Mouse (Mus musculus) CH12.LX (cell line): ENCODE data around the gene Ralgps2.
A peak's percentile ranks its signal among the peaks of the same experiment; 100 is the strongest.

Source experiments
- CTCF ChIP-seq, 2 experiments: IDR thresholded peaks in 1 of 2; conservative IDR thresholded peaks in 1 of 2; 2 replicates each; pipeline ENCODE4 v1.5.1; 2011 to 2012; ENCODE audit warnings: low read depth in 2 of 2, low read length in 2 of 2, improper control_type of control experiment in 1 of 2, inconsistent platforms in 1 of 2, mild to moderate bottlenecking in 1 of 2, moderate library complexity in 1 of 2
- GABPA ChIP-seq: IDR thresholded peaks from 2 replicates; pipeline ENCODE4 v1.6.1; 2012; ENCODE audit warnings: low read depth, low read length, improper control_type of control experiment, inconsistent platforms; ENCODE audit not compliant: insufficient replicate concordance
- JUND ChIP-seq: conservative IDR thresholded peaks from 2 replicates; pipeline ENCODE4 v1.6.1; 2011; ENCODE audit warnings: low read depth, low read length, improper control_type of control experiment
- MEF2A ChIP-seq: IDR thresholded peaks from 2 replicates; pipeline ENCODE4 v1.6.1; 2014; ENCODE audit warnings: low read depth, mild to moderate bottlenecking, inconsistent platforms, low read length, improper control_type of control experiment, borderline replicate concordance
- PAX5 ChIP-seq: IDR thresholded peaks from 2 replicates; pipeline ENCODE4 v1.6.1; 2012; ENCODE audit warnings: low read length, inconsistent platforms, mixed read lengths
- POLR2A ChIP-seq: IDR thresholded peaks from 2 replicates; pipeline ENCODE4 v1.6.1; 2011; ENCODE audit warnings: low read depth, mild to moderate bottlenecking, improper control_type of control experiment, low read length
- POLR2AphosphoS2 ChIP-seq: IDR thresholded peaks from 2 replicates; pipeline ENCODE4 v1.6.1; 2011; ENCODE audit warnings: low read depth, low read length, improper control_type of control experiment
- RAD21 ChIP-seq: IDR thresholded peaks from 2 replicates; pipeline ENCODE4 v1.6.1; 2011; ENCODE audit warnings: low read depth, mild to moderate bottlenecking, low read length, improper control_type of control experiment, moderate library complexity
- SIN3A ChIP-seq: IDR thresholded peaks from 2 replicates; pipeline ENCODE4 v1.6.1; 2012; ENCODE audit warnings: low read length, improper control_type of control experiment, inconsistent platforms
- SMC3 ChIP-seq: IDR thresholded peaks from 2 replicates; pipeline ENCODE4 v1.6.1; 2011; ENCODE audit warnings: low read depth, low read length, improper control_type of control experiment
- TCF12 ChIP-seq: IDR thresholded peaks from 2 replicates; pipeline ENCODE4 v1.6.1; 2014; ENCODE audit warnings: low read depth, mild to moderate bottlenecking, inconsistent platforms, low read length, improper control_type of control experiment
- UBTF ChIP-seq: IDR thresholded peaks from 2 replicates; pipeline ENCODE4 v1.6.1; 2012; ENCODE audit warnings: low read depth, mild to moderate bottlenecking, inconsistent platforms, low read length, improper control_type of control experiment, moderate library complexity
- ZNF384 ChIP-seq: IDR thresholded peaks from 2 replicates; pipeline ENCODE4 v1.6.1; 2012; ENCODE audit warnings: low read depth, low read length, improper control_type of control experiment, inconsistent platforms

- TF ChIP-seq GABPA, result no peak
- no peak for TF ChIP-seq PAX5
- TF ChIP-seq MEF2A, result no peak
- TF ChIP-seq POLR2A, result no peak; the same call in 1 of the 2 replicates
- TF ChIP-seq POLR2AphosphoS2, result no peak; the same call in 1 of the 2 replicates
- TF ChIP-seq TCF12, result no peak
- TF ChIP-seq CTCF (conservative IDR thresholded peaks at IDR 0.05 in 1 of 2, IDR thresholded peaks at IDR 0.05 in 1 of 2; ENCODE audit: low read depth in 2 of 2, low read length in 2 of 2), result peak in 1 of 2 experiments; percentile 24; a peak in 1 of 4 replicates
- no peak for TF ChIP-seq UBTF
- no peak; the same call in 1 of the 2 replicates for TF ChIP-seq RAD21
- TF ChIP-seq JUND, result no peak
- no peak for TF ChIP-seq ZNF384
- TF ChIP-seq SMC3, result peak; percentile 31
- TF ChIP-seq SIN3A, result no peak
These were observed 8.1 kb downstream of the Ralgps2 start for GRCm38 (mm10) chr1:156931106-156931870.
